Mouse (Mus musculus) forebrain, embryonic 10.5 days (tissue): ENCODE results near the gene Nhlrc1. TPM values are rescaled to one million over a fixed set of nuclear protein-coding genes. Genes with fewer than 3 reads are reported as not detected.

Experiments
- DNase-seq: peaks from one replicate; pipeline ENCODE4 v3.0.0-alpha.2; 2017; ENCODE audit warnings: low spot score; ENCODE audit errors: extremely low spot score
- H3K27ac ChIP-seq: fragments of 300-500 bp; sonication (generic); 2 replicates; pipeline ENCODE4 v1.5.1; 2016; ENCODE audit warnings: mild to moderate bottlenecking
- H3K27me3 ChIP-seq: fragments of 300-500 bp; sonication (generic); 2 replicates; pipeline ENCODE4 v1.6.1; 2016; ENCODE audit warnings: mild to moderate bottlenecking; ENCODE audit not compliant: poor library complexity, severe bottlenecking
- H3K36me3 ChIP-seq: fragments of 300-500 bp; sonication (generic); replicated peaks from 2 replicates; pipeline ENCODE4 v1.6.1; 2016; ENCODE audit warnings: mild to moderate bottlenecking, moderate library complexity
- H3K4me1 ChIP-seq: fragments of 300-500 bp; sonication (generic); 2 replicates; pipeline ENCODE4 v1.6.1; 2016
- H3K4me3 ChIP-seq: fragments of 300-500 bp; sonication (generic); 2 replicates; pipeline ENCODE4 v1.5.1; 2016; ENCODE audit warnings: mild to moderate bottlenecking, moderate library complexity
- H3K9me3 ChIP-seq: fragments of 300-500 bp; sonication (generic); 2 replicates; pipeline ENCODE4 v1.6.1; 2016; ENCODE audit warnings: mild to moderate bottlenecking, moderate library complexity
- WGBS: fragments of 180-500 bp; shearing (Covaris S2); methylation state at CpG from one replicate; pipeline ENCODE4 v1.1.7; 2016; 5-methylcytosine and 5-hydroxymethylcytosine counted together
- polyA plus RNA-seq: library from polyadenylated mRNA; unstranded; fragments of >200 nt; fragmentation: Nextera tagmentation; extraction: Ambion mirVana; gene quantifications from 2 replicates; pipeline ENCODE4 v1.2.1, GENCODE M21; 2016

Nhlrc1 gene
- polyA plus RNA-seq, 1 experiment from 2014 or later, result 4.2 TPM

- H3K9me3 ChIP-seq, result no peaks in the 10 kb centered on the region
- peak overlapping the region; percentile 88 for H3K27ac ChIP-seq
- no peaks in the 10 kb centered on the region; the same call in 1 of the 2 replicates for H3K27me3 ChIP-seq
- peak overlapping the region; percentile 96 for H3K4me3 ChIP-seq
- H3K4me1 ChIP-seq, result peaks cover 26% of the 10 kb centered on the region
- no peak for DNase-seq
- 53% methylated on average over 8 of the region's 8 CpGs for WGBS
- no peaks in the 10 kb centered on the region for H3K36me3 ChIP-seq
Observed at GRCm38 (mm10) chr13:47042024-47042633, 27.5 kb upstream of the Nhlrc1 start.

GRCm38 (mm10) chr13:47040061-47040460, 25.4 kb upstream of the Nhlrc1 start:
- DNase-seq, result no peak
- no peaks in the 10 kb centered on the region; the same call in 1 of the 2 replicates for H3K27me3 ChIP-seq
- H3K27ac ChIP-seq, result no peak overlapping the region
- WGBS, result 95% methylated on average over 5 of the region's 5 CpGs
- no peaks in the 10 kb centered on the region for H3K36me3 ChIP-seq
- H3K4me1 ChIP-seq, result peaks cover 26% of the 10 kb centered on the region
- H3K9me3 ChIP-seq, result no peaks in the 10 kb centered on the region
- H3K4me3 ChIP-seq, result no peak overlapping the region

DNA sequence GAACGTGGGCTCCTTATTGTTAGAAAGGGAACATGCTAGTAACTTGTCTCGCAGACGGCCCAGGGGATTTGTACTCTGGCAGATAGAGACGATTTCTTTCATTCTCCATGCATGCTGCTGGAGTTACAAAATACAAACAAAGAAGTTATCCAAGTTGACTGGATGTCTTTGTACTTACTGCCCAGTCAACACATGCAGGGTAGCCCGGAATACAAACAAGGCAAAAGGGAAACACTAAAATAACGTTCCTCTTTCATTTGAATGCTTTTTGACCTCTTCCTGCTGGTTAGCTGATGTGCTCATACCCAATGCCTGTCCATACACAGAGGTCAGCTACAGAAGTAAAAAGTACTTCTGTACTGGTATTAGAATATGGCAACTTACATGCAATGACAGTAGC, 23.3 kb upstream of the Nhlrc1 start:
- no peak for DNase-seq
- no peaks in the 10 kb centered on the region for H3K27me3 ChIP-seq
- H3K36me3 ChIP-seq, result no peaks in the 10 kb centered on the region
- 89% methylated on average over 6 of the region's 6 CpGs for WGBS
- H3K27ac ChIP-seq, result no peak overlapping the region
- H3K9me3 ChIP-seq, result no peaks in the 10 kb centered on the region
- peaks cover 12% of the 10 kb centered on the region for H3K4me1 ChIP-seq
- H3K4me3 ChIP-seq, result no peak overlapping the region

GRCm38 (mm10) chr13:47033602-47034001, 19.0 kb upstream of the Nhlrc1 start:
- no peak for DNase-seq
- H3K9me3 ChIP-seq, result no peaks in the 10 kb centered on the region
- H3K4me1 ChIP-seq, result no peaks in the 10 kb centered on the region
- peaks cover 3% of the 10 kb centered on the region; the same call in 1 of the 2 replicates for H3K36me3 ChIP-seq
- H3K27ac ChIP-seq, result no peak overlapping the region
- no peaks in the 10 kb centered on the region for H3K27me3 ChIP-seq
- H3K4me3 ChIP-seq, result no peak overlapping the region
- 93% methylated on average over 4 of the region's 4 CpGs for WGBS

GRCm38 (mm10) chr13:47030376-47031107, 15.9 kb upstream of the Nhlrc1 start:
- Histone ChIP-seq H3K9me3 (no peaks in the 10 kb centered on the region), H3K27ac (no peak overlapping the region), H3K27me3 (no peaks in the 10 kb centered on the region), H3K36me3 (peaks cover 3% of the 10 kb centered on the region; the same call in 1 of the 2 replicates), H3K4me3 (no peak overlapping the region), H3K4me1 (no peaks in the 10 kb centered on the region)
- 92% methylated on average over 17 of the region's 17 CpGs for WGBS
- no peak for DNase-seq

GRCm38 (mm10) chr13:47020798-47021197, 6.1 kb upstream of the Nhlrc1 start:
- Histone ChIP-seq H3K4me1 (no peaks in the 10 kb centered on the region), H3K4me3 (no peak overlapping the region), H3K27me3 (peaks cover 8% of the 10 kb centered on the region), H3K36me3 (peaks cover 6% of the 10 kb centered on the region), H3K9me3 (no peaks in the 10 kb centered on the region), H3K27ac (no peak overlapping the region)
- 89% methylated on average over 7 of the region's 7 CpGs for WGBS
- no peak for DNase-seq

DNA sequence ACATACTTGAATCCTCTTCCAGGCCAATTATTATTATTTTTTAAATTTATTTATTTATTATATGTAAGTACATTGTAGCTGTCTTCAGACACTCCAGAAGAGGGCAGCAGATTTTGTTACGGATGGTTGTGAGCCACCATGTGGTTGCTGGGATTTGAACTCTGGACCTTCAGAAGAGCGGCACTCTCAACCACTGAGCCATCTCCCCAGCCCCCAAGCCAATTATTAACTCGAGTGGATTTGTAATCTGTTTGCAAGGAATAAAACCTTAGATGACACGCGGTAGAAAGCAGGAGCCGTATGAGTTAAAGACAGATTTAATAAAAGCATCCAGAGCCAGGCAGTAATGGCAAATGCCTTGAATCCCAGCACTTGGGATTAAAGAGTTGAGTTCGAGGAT, 5.1 kb upstream of the Nhlrc1 start:
- H3K4me3 ChIP-seq, result no peak overlapping the region
- DNase-seq, result no peak
- 83% methylated on average over 7 of the region's 7 CpGs for WGBS
- H3K9me3 ChIP-seq, result no peaks in the 10 kb centered on the region
- no peak overlapping the region for H3K27ac ChIP-seq
- H3K4me1 ChIP-seq, result peaks cover 3% of the 10 kb centered on the region
- H3K36me3 ChIP-seq, result peaks cover 4% of the 10 kb centered on the region
- H3K27me3 ChIP-seq, result peaks cover 18% of the 10 kb centered on the region

DNA sequence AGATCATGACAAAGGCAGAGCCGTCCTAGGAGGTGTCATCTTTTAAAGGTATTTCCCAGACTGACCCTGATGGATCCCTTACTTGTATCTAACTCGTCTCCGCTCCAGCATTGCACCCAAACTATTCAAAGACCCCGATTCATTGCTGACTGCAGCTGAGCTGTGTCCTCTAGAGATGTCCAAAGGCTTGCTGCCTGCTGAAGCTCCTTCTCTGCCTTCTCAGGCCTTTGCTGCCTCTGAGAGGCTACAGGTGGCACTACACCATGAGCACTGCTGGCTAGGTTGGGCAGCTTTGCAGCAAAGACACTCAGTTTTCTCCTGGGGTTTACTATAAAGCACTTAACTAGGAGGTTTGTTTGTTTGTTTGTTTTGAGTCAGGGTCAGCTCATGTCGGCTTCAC, 2.6 kb upstream of the Nhlrc1 start:
- peak; percentile 38 for DNase-seq
- no peaks in the 10 kb centered on the region for H3K36me3 ChIP-seq
- 60% methylated on average over 5 of the region's 5 CpGs for WGBS
- peaks cover 44% of the 10 kb centered on the region for H3K27me3 ChIP-seq
- H3K4me1 ChIP-seq, result peaks cover 14% of the 10 kb centered on the region
- no peak overlapping the region for H3K4me3 ChIP-seq
- H3K27ac ChIP-seq, result no peak overlapping the region
- H3K9me3 ChIP-seq, result peaks cover 16% of the 10 kb centered on the region

- DNase-seq, result no peak
- peak overlapping the region; percentile 69 for H3K4me3 ChIP-seq
- peaks cover 55% of the 10 kb centered on the region for H3K27me3 ChIP-seq
- 84% methylated on average over 5 of the region's 5 CpGs for WGBS
- H3K9me3 ChIP-seq, result peaks cover 37% of the 10 kb centered on the region
- H3K27ac ChIP-seq, result no peak overlapping the region
- peaks cover 6% of the 10 kb centered on the region; the same call in 1 of the 2 replicates for H3K36me3 ChIP-seq
- H3K4me1 ChIP-seq, result peaks cover 14% of the 10 kb centered on the region
Observed at GRCm38 (mm10) chr13:47015195-47015501, 498 bp upstream of the Nhlrc1 start.

- Histone ChIP-seq H3K27ac (no peak overlapping the region), H3K27me3 (peaks cover 55% of the 10 kb centered on the region), H3K36me3 (peaks cover 11% of the 10 kb centered on the region), H3K9me3 (peaks cover 49% of the 10 kb centered on the region), H3K4me3 (peak overlapping the region; percentile 69), H3K4me1 (peaks cover 14% of the 10 kb centered on the region)
- 62% methylated on average over 10 of the region's 10 CpGs for WGBS
- DNase-seq, result no peak
Observed at GRCm38 (mm10) chr13:47013740-47014139, 910 bp downstream of the Nhlrc1 start.

DNA sequence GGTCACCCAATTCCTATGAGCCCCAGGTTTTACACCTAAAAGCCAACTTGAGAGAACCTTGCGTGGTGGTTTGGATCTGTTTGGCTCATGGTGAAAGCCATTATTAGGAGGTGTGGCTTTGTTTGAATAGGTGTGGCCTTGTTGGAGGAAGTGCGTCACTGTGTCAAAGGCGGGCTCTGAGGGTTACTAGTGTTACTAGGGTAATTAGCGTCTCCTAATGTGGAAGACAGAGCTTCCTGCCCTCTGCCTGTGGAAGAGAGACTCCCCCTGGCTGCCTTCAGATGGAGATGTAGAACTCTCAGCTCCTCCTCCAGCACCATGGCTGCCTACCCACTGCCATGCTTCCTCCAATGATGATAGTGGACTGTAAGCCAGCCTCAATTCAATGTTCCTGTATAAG, 13.1 kb downstream of the Nhlrc1 start:
- Histone ChIP-seq H3K4me1 (no peaks in the 10 kb centered on the region), H3K27ac (no peak overlapping the region), H3K27me3 (no peaks in the 10 kb centered on the region), H3K36me3 (no peaks in the 10 kb centered on the region), H3K4me3 (no peak overlapping the region), H3K9me3 (peaks cover 4% of the 10 kb centered on the region; the same call in 1 of the 2 replicates)
- 93% methylated on average over 4 of the region's 4 CpGs for WGBS
- no peak for DNase-seq

DNA sequence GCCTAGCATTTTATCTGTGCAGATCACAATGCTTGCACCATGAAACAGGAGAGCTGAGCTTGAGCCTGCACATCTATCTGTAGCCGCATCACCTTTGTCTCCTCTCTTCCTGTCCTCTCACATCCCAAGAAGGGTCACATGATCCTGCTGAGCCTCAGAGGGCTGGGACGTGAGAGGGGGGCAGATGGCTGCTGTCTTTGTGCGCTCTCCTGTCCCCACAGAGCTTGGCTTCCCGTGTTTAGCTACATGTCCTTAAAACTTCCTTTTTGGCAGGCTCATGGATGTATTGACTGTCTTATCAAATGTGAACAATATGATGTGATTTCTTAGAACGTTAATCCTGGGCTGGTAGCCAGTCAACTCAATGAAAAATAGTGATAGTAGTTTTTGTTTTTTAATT, 15.2 kb downstream of the Nhlrc1 start:
- Histone ChIP-seq H3K27ac (no peak overlapping the region), H3K9me3 (no peaks in the 10 kb centered on the region; the same call in 1 of the 2 replicates), H3K4me3 (no peak overlapping the region), H3K4me1 (no peaks in the 10 kb centered on the region), H3K36me3 (no peaks in the 10 kb centered on the region), H3K27me3 (no peaks in the 10 kb centered on the region)
- 76% methylated on average over 5 of the region's 5 CpGs for whole genome bisulfite sequencing
- no peak for DNase-seq

- H3K36me3 ChIP-seq, result no peaks in the 10 kb centered on the region
- H3K27me3 ChIP-seq, result no peaks in the 10 kb centered on the region
- no peak overlapping the region for H3K4me3 ChIP-seq
- no peaks in the 10 kb centered on the region for H3K4me1 ChIP-seq
- no peak for DNase-seq
- 77% methylated on average over 4 of the region's 4 CpGs for WGBS
- H3K27ac ChIP-seq, result no peak overlapping the region
- no peaks in the 10 kb centered on the region; the same call in 1 of the 2 replicates for H3K9me3 ChIP-seq
Observed at GRCm38 (mm10) chr13:46997355-46997754, 17.3 kb downstream of the Nhlrc1 start.
